Mouse (Mus musculus): ENCODE data around the gene Carmil3. TPM values are rescaled to one million over a fixed set of nuclear protein-coding genes. Genes with fewer than 3 reads are reported as not detected.

The Carmil3 gene
- total RNA-seq, 2 experiments from 2014 or later: 2.3 to 2.4 TPM

- peak; percentile 37 for DNase-seq (ENCODE audit: low spot score)
- intact Hi-C loops (cut with DNase I): loop anchor here (10.0 kb wide), 1 partner anchor 263 kb away; the partner anchor contains the start of gene Cideb
Observed at GRCm38 (mm10) chr14:55491291-55491833, 911 bp downstream of the Carmil3 start.

- no peak for DNase-seq (ENCODE audit: low spot score)
- intact Hi-C loops (cut with DNase I): loop anchor here (10.0 kb wide), 1 partner anchor 263 kb away; the partner anchor contains the start of gene Cideb
Observed at GRCm38 (mm10) chr14:55492103-55492502, 1.7 kb downstream of the Carmil3 start.

- DNase-seq (ENCODE audit: low spot score): no peak
- intact Hi-C loops (cut with DNase I): loop anchor here (5.0 to 10.0 kb wide), 2 partner anchors 107 to 259 kb away; partner anchors contain the start of genes Cideb and Irf9
Observed at GRCm38 (mm10) chr14:55495509-55496240, 5.2 kb downstream of the Carmil3 start.

GRCm38 (mm10) chr14:55496761-55497448 lies 6.5 kb downstream of the Carmil3 start:
- DNase-seq (ENCODE audit: low spot score): no peak
- intact Hi-C loops (cut with DNase I): loop anchor here (1.0 to 10.0 kb wide), 4 partner anchors 39 to 258 kb away; partner anchors contain the start of genes Cideb and Irf9

- DNase-seq (ENCODE audit: low spot score): peak; percentile 61
- intact Hi-C loops (cut with DNase I): loop anchor here (1.0 to 10.0 kb wide), 4 partner anchors 39 to 257 kb away; partner anchors contain the start of genes Cideb and Irf9
Observed at GRCm38 (mm10) chr14:55497449-55497821, 7.0 kb downstream of the Carmil3 start.

GRCm38 (mm10) chr14:55505612-55506011 lies 15.2 kb downstream of the Carmil3 start:
- intact Hi-C loops (cut with DNase I): no loop called here
- no peak for DNase-seq (ENCODE audit: low spot score)

GRCm38 (mm10) chr14:55507801-55508200 lies 17.4 kb downstream of the Carmil3 start:
- no peak for DNase-seq (ENCODE audit: low spot score)
- intact Hi-C loops (cut with DNase I): no loop called here

GRCm38 (mm10) chr14:55509540-55509939 lies 19.1 kb downstream of the Carmil3 start:
- intact Hi-C loops (cut with DNase I): no loop called here
- no peak for DNase-seq (ENCODE audit: low spot score)

GRCm38 (mm10) chr14:55510125-55510731 lies 19.8 kb downstream of the Carmil3 start, which contains the start of gene Cpne6:
Gene Cpne6 (plus strand): TSS chr14:55510445.
- intact Hi-C loops (cut with DNase I): no loop called here
- DNase-seq (ENCODE audit: low spot score): no peak

GRCm38 (mm10) chr14:55511037-55511436 lies 20.6 kb downstream of the Carmil3 start:
- intact Hi-C loops (cut with DNase I): no loop called here
- DNase-seq (ENCODE audit: low spot score): no peak

- intact Hi-C loops (cut with DNase I): no loop called here
Observed at GRCm38 (mm10) chr14:55513927-55514326, 23.5 kb downstream of the Carmil3 start.

GRCm38 (mm10) chr14:55515846-55516245 lies 25.4 kb downstream of the Carmil3 start:
- DNase-seq (ENCODE audit: low spot score): no peak
- intact Hi-C loops (cut with DNase I): no loop called here

More at GRCm38 (mm10) chr14:55513927-55514326, 23.5 kb downstream of the Carmil3 start:
- DNase-seq (ENCODE audit: low spot score): no peak

GRCm38 (mm10) chr14:55518897-55519296 lies 28.4 kb downstream of the Carmil3 start:
- no peak for DNase-seq (ENCODE audit: low spot score)
- intact Hi-C loops (cut with DNase I): no loop called here

- DNase-seq (ENCODE audit: low spot score): no peak
- intact Hi-C loops (cut with DNase I): no loop called here
Observed at GRCm38 (mm10) chr14:55519604-55520003, 29.2 kb downstream of the Carmil3 start.

GRCm38 (mm10) chr14:55520451-55521361 lies 30.3 kb downstream of the Carmil3 start:
- intact Hi-C loops (cut with DNase I): no loop called here
- DNase-seq (ENCODE audit: low spot score): no peak

GRCm38 (mm10) chr14:55524062-55524461 lies 33.6 kb downstream of the Carmil3 start:
- intact Hi-C loops (cut with DNase I): no loop called here

GRCm38 (mm10) chr14:55524785-55525184 lies 34.3 kb downstream of the Carmil3 start, which contains the start of gene Nrl:
Gene Nrl (minus strand): TSS chr14:55524981.
- intact Hi-C loops (cut with DNase I): no loop called here
- DNase-seq (ENCODE audit: low spot score): no peak

More at GRCm38 (mm10) chr14:55524062-55524461, 33.6 kb downstream of the Carmil3 start:
- DNase-seq (ENCODE audit: low spot score): no peak

- intact Hi-C loops (cut with DNase I): no loop called here
- DNase-seq (ENCODE audit: low spot score): no peak
Observed at GRCm38 (mm10) chr14:55526674-55527073, 36.2 kb downstream of the Carmil3 start.

- DNase-seq (ENCODE audit: low spot score): no peak
- intact Hi-C loops (cut with DNase I): no loop called here
Observed at GRCm38 (mm10) chr14:55527940-55528339, 37.5 kb downstream of the Carmil3 start.
